Mouse (Mus musculus): ENCODE data around the gene C130050O18Rik. TPM values are rescaled to one million over a fixed set of nuclear protein-coding genes. Genes with fewer than 3 reads are reported as not detected.

Gene C130050O18Rik
- polyA plus RNA-seq, 1 experiment = not detected

- H3K4me1 ChIP-seq (ENCODE audit: control insufficient read depth) = peaks cover 91% of the 10 kb centered on the region
- H3K4me3 ChIP-seq (replicated peaks) = no peak overlapping the region
These were observed 26.9 kb upstream of the C130050O18Rik start for GRCm38 (mm10) chr5:139378271-139378556.

GRCm38 (mm10) chr5:139378986-139379629, 26.0 kb upstream of the C130050O18Rik start:
- peaks cover 93% of the 10 kb centered on the region for H3K4me1 ChIP-seq (ENCODE audit: control insufficient read depth)
- peaks cover 25% of the 10 kb centered on the region for H3K36me3 ChIP-seq (ENCODE audit: control insufficient read depth)
- TF ChIP-seq TAL1 (IDR thresholded peaks at IDR 0.05; ENCODE audit: low read length) = no peak
- no peak for TF ChIP-seq GATA1 (IDR thresholded peaks at IDR 0.05; ENCODE audit: low read length)
- H3K4me3 ChIP-seq (replicated peaks) = peak overlapping the region; percentile 64
- no peaks in the 10 kb centered on the region for H3K27me3 ChIP-seq (ENCODE audit: control insufficient read depth)
- H3K9me3 ChIP-seq (ENCODE audit: control insufficient read depth, low read length) = no peaks in the 10 kb centered on the region

More at GRCm38 (mm10) chr5:139378271-139378556, 26.9 kb upstream of the C130050O18Rik start:
- TF ChIP-seq GATA1 (IDR thresholded peaks at IDR 0.05; ENCODE audit: low read length) (no peak), TAL1 (IDR thresholded peaks at IDR 0.05; ENCODE audit: low read length) (no peak)
- Histone ChIP-seq H3K9me3 (ENCODE audit: control insufficient read depth, low read length) (no peaks in the 10 kb centered on the region), H3K27me3 (ENCODE audit: control insufficient read depth) (no peaks in the 10 kb centered on the region), H3K36me3 (ENCODE audit: control insufficient read depth) (peaks cover 16% of the 10 kb centered on the region)

GRCm38 (mm10) chr5:139379771-139380384, 25.2 kb upstream of the C130050O18Rik start:
- peak overlapping the region; percentile 64 for H3K4me3 ChIP-seq (replicated peaks)
- H3K4me1 ChIP-seq (ENCODE audit: control insufficient read depth) = peaks cover 93% of the 10 kb centered on the region
- peaks cover 32% of the 10 kb centered on the region for H3K36me3 ChIP-seq (ENCODE audit: control insufficient read depth)
- TF ChIP-seq TAL1 (IDR thresholded peaks at IDR 0.05; ENCODE audit: low read length) (no peak), GATA1 (IDR thresholded peaks at IDR 0.05; ENCODE audit: low read length) (no peak)
- H3K27me3 ChIP-seq (ENCODE audit: control insufficient read depth) = no peaks in the 10 kb centered on the region
- H3K9me3 ChIP-seq (ENCODE audit: control insufficient read depth, low read length) = no peaks in the 10 kb centered on the region

GRCm38 (mm10) chr5:139380385-139381248, 24.5 kb upstream of the C130050O18Rik start:
- no peaks in the 10 kb centered on the region for H3K9me3 ChIP-seq (ENCODE audit: control insufficient read depth, low read length)
- no peaks in the 10 kb centered on the region for H3K27me3 ChIP-seq (ENCODE audit: control insufficient read depth)
- peaks cover 40% of the 10 kb centered on the region for H3K36me3 ChIP-seq (ENCODE audit: control insufficient read depth)
- H3K4me3 ChIP-seq (replicated peaks) = peak overlapping the region; percentile 64
- H3K4me1 ChIP-seq (ENCODE audit: control insufficient read depth) = peaks cover 94% of the 10 kb centered on the region
- TF ChIP-seq TAL1 (IDR thresholded peaks at IDR 0.05; ENCODE audit: low read length) (no peak), GATA1 (IDR thresholded peaks at IDR 0.05; ENCODE audit: low read length) (no peak)

GRCm38 (mm10) chr5:139381586-139382513, 23.2 kb upstream of the C130050O18Rik start:
- Histone ChIP-seq H3K36me3 (ENCODE audit: control insufficient read depth) (peaks cover 51% of the 10 kb centered on the region), H3K4me1 (ENCODE audit: control insufficient read depth) (peaks cover 94% of the 10 kb centered on the region), H3K9me3 (ENCODE audit: control insufficient read depth, low read length) (no peaks in the 10 kb centered on the region), H3K4me3 (replicated peaks) (peak overlapping the region; percentile 64), H3K27me3 (ENCODE audit: control insufficient read depth) (no peaks in the 10 kb centered on the region)
- TF ChIP-seq GATA1 (IDR thresholded peaks at IDR 0.05; ENCODE audit: low read length) = peak; percentile 91
- peak; percentile 68 for TF ChIP-seq TAL1 (IDR thresholded peaks at IDR 0.05; ENCODE audit: low read length)

GRCm38 (mm10) chr5:139382760-139383159, 22.3 kb upstream of the C130050O18Rik start:
- H3K4me1 ChIP-seq (ENCODE audit: control insufficient read depth) = peaks cover 94% of the 10 kb centered on the region
- H3K36me3 ChIP-seq (ENCODE audit: control insufficient read depth) = peaks cover 61% of the 10 kb centered on the region
- H3K27me3 ChIP-seq (ENCODE audit: control insufficient read depth) = no peaks in the 10 kb centered on the region
- H3K9me3 ChIP-seq (ENCODE audit: control insufficient read depth, low read length) = no peaks in the 10 kb centered on the region
- TF ChIP-seq TAL1 (IDR thresholded peaks at IDR 0.05; ENCODE audit: low read length) (peak; percentile 53), GATA1 (IDR thresholded peaks at IDR 0.05; ENCODE audit: low read length) (peak; percentile 90)
- peak overlapping the region; percentile 64 for H3K4me3 ChIP-seq (replicated peaks)

- peaks cover 63% of the 10 kb centered on the region for H3K36me3 ChIP-seq (ENCODE audit: control insufficient read depth)
- peak overlapping the region; percentile 64 for H3K4me3 ChIP-seq (replicated peaks)
- no peaks in the 10 kb centered on the region for H3K27me3 ChIP-seq (ENCODE audit: control insufficient read depth)
- H3K9me3 ChIP-seq (ENCODE audit: control insufficient read depth, low read length) = no peaks in the 10 kb centered on the region
- TF ChIP-seq TAL1 (IDR thresholded peaks at IDR 0.05; ENCODE audit: low read length) (no peak), GATA1 (IDR thresholded peaks at IDR 0.05; ENCODE audit: low read length) (no peak)
- H3K4me1 ChIP-seq (ENCODE audit: control insufficient read depth) = peaks cover 94% of the 10 kb centered on the region
These were observed 21.8 kb upstream of the C130050O18Rik start for GRCm38 (mm10) chr5:139383234-139383633.

GRCm38 (mm10) chr5:139384531-139384930, 20.5 kb upstream of the C130050O18Rik start:
- Histone ChIP-seq H3K9me3 (ENCODE audit: control insufficient read depth, low read length) (no peaks in the 10 kb centered on the region), H3K4me1 (ENCODE audit: control insufficient read depth) (peaks cover 94% of the 10 kb centered on the region), H3K36me3 (ENCODE audit: control insufficient read depth) (peaks cover 75% of the 10 kb centered on the region), H3K4me3 (replicated peaks) (peak overlapping the region; percentile 64), H3K27me3 (ENCODE audit: control insufficient read depth) (no peaks in the 10 kb centered on the region)
- TF ChIP-seq GATA1 (IDR thresholded peaks at IDR 0.05; ENCODE audit: low read length) (no peak), TAL1 (IDR thresholded peaks at IDR 0.05; ENCODE audit: low read length) (no peak)

Measured in erythroblast, embryonic 14.5 days (primary cell).